Mouse (Mus musculus) B cell, adult (primary cell): ENCODE measurements around the gene Atpaf1. TPM values are rescaled to one million over a fixed set of nuclear protein-coding genes. Genes with fewer than 3 reads are reported as not detected.

Experiments
- total RNA-seq: library from RNA; stranded (reverse); gene quantifications from 4 replicates; pipeline ENCODE4 v1.2.4, GENCODE M21; 2023; ENCODE audit not compliant: inconsistent age

The Atpaf1 gene
- total RNA-seq = 14.4 to 21.7 TPM (median 17.0 TPM) in 4 replicates

GRCm38 (mm10) chr4:115784769-115785510, at the start of gene Atpaf1:
Atpaf1 (plus strand) TSS chr4:115784812.

GRCm38 (mm10) chr4:115737551-115738041, 47.0 kb upstream of the Atpaf1 start, which contains the start of gene Efcab14:
Efcab14 (plus strand) TSS chr4:115737744.

GRCm38 (mm10) chr4:115780918-115781317, 3.7 kb upstream of the Atpaf1 start, which contains the start of gene Tex38:
Tex38 (minus strand) TSS chr4:115781018.

GRCm38 (mm10) chr4:115827888-115828571, 43.4 kb downstream of the Atpaf1 start, which contains the start of gene Mob3c:
Mob3c (plus strand) TSS chr4:115828092.

GRCm38 (mm10) chr4:115838696-115839641, 54.4 kb downstream of the Atpaf1 start, which contains the start of gene Mknk1:
Mknk1 (plus strand) TSS chr4:115839198.

Other genes with a start within 250 kb of the Atpaf1 start
- gene Cyp4a31, start 221.2 kb upstream of the Atpaf1 start, total RNA-seq = not detected in 4 replicates
- not detected in 4 replicates for gene Cyp4a32, start 183.8 kb upstream of the Atpaf1 start, total RNA-seq
- not detected in 4 replicates for gene Cyp4b1, start 137.1 kb upstream of the Atpaf1 start, total RNA-seq
- gene Efcab14, start 47.1 kb upstream of the Atpaf1 start, total RNA-seq = 37.3 to 47.9 TPM (median 43.7 TPM) in 4 replicates
- not detected in 4 replicates for gene Tex38, start 3.8 kb upstream of the Atpaf1 start, total RNA-seq
- 14.0 to 21.0 TPM (median 18.6 TPM) in 4 replicates for gene Mob3c, start 43.3 kb downstream of the Atpaf1 start, total RNA-seq
- gene Mknk1, start 54.4 kb downstream of the Atpaf1 start, total RNA-seq = 63.2 to 79.8 TPM (median 68.3 TPM) in 4 replicates
- 0.35 to 1.5 TPM (median 0.74 TPM) in 3 of 4 replicates, not detected in the other for gene Kncn, start 99.6 kb downstream of the Atpaf1 start, total RNA-seq
- gene 6430628N08Rik, start 105.9 kb downstream of the Atpaf1 start, total RNA-seq = not detected in 4 replicates
- gene Dmbx1, start 155.1 kb downstream of the Atpaf1 start, total RNA-seq = not detected in 4 replicates
- gene Faah, start 233.1 kb downstream of the Atpaf1 start, total RNA-seq = 34.4 to 38.7 TPM (median 36.7 TPM) in 4 replicates